Mouse (Mus musculus) stomach, postnatal 0 days (tissue): ENCODE data around the gene Omp. TPM values are rescaled to one million over a fixed set of nuclear protein-coding genes. Genes with fewer than 3 reads are reported as not detected.

Experiments
- ATAC-seq: fragments of 200-750 bp; cut with Nextera tagmentation; 2 replicates; pipeline ENCODE4 v1.8.0; 2017; ENCODE audit not compliant: low FRiP score, low TSS enrichment
- DNase-seq: peaks from one replicate; pipeline ENCODE4 v3.0.0-alpha.2; 2016; ENCODE audit warnings: low spot score
- H3K27ac ChIP-seq: fragments of 300-500 bp; sonication (generic); replicated peaks from 2 replicates; pipeline ENCODE4 v1.5.1; 2014; ENCODE audit warnings: mild to moderate bottlenecking, control low read depth
- H3K27me3 ChIP-seq: fragments of 300-500 bp; sonication (generic); 2 replicates; pipeline ENCODE4 v1.6.1; 2014; ENCODE audit warnings: low read length; ENCODE audit not compliant: control insufficient read depth, insufficient read depth
- H3K36me3 ChIP-seq: fragments of 300-500 bp; sonication (generic); 2 replicates; pipeline ENCODE4 v1.6.1; 2014; ENCODE audit warnings: low read length, mixed read lengths; ENCODE audit not compliant: control insufficient read depth, insufficient read depth
- H3K4me1 ChIP-seq: fragments of 300-500 bp; sonication (generic); replicated peaks from 2 replicates; pipeline ENCODE4 v1.6.1; 2014; ENCODE audit warnings: antibody characterized with exemption; ENCODE audit not compliant: control insufficient read depth, insufficient read depth
- H3K4me2 ChIP-seq: fragments of 300-500 bp; sonication (generic); replicated peaks from 2 replicates; pipeline ENCODE4 v1.6.1; 2014; ENCODE audit warnings: low read depth, mild to moderate bottlenecking, control low read depth, moderate library complexity
- H3K4me3 ChIP-seq: fragments of 300-500 bp; sonication (generic); 2 replicates; pipeline ENCODE4 v1.5.1; 2014; ENCODE audit warnings: low read depth, low read length, control low read depth
- H3K9ac ChIP-seq: fragments of 300-500 bp; sonication (generic); 2 replicates; pipeline ENCODE4 v1.6.1; 2014; ENCODE audit warnings: mild to moderate bottlenecking, low read length, control low read depth, mixed read lengths
- H3K9me3 ChIP-seq: fragments of 300-500 bp; sonication (generic); 2 replicates; pipeline ENCODE4 v1.6.1; 2016; ENCODE audit warnings: low read length; ENCODE audit not compliant: control insufficient read depth
- CTCF ChIP-seq: IDR thresholded peaks from 2 replicates; pipeline ENCODE4 v1.5.1; 2016; ENCODE audit warnings: antibody characterized with exemption, low read depth, mild to moderate bottlenecking, moderate library complexity
- EP300 ChIP-seq: optimal IDR thresholded peaks from 2 replicates; pipeline ENCODE3; 2016; ENCODE audit warnings: antibody characterized with exemption
- WGBS: fragments of 180-500 bp; shearing (Covaris S2); extraction: QIAGEN DNeasy Blood & Tissue Kit; methylation state at CpG from one replicate; pipeline ENCODE4 v1.1.7; 2014; 5-methylcytosine and 5-hydroxymethylcytosine counted together
- polyA plus RNA-seq: library from polyadenylated mRNA; unstranded; fragments of >200 nt; fragmentation: Nextera tagmentation; extraction: Ambion mirVana; gene quantifications from 2 replicates; pipeline ENCODE4 v1.2.1, GENCODE M21; 2015

The Omp gene
- polyA plus RNA-seq, 1 experiment from 2014 or later, result 0.65 TPM

DNA sequence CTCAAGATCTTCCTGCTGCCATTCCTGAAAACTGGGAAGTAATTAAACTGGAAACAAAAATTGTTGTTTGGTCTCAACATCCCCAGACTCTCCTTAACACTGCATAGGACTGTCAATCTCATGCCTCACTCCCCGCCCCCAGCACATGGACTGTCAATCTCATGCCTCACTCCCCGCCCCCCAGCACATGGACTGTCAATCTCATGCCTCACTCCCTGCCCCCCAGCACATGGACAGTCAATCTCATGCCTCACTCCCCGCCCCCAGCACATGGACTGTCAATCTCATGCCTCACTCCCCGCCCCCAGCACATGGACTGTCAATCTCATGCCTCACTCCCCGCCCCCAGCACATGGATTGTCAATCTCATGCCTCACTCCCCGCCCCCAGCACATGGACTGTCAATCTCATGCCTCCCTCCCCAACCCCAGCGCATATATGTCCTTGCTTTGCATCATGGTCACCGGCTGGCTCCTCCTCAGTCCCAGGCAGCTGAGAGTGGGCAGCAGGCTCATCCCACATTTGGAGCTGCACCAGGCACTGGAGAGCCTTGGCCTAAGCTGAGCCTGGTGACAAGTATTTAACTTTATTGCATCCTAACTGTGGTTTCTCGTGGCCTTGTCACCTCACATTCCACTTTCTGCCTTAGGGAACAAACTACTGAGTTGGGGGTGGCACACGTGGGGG is 3.6 kb upstream of the Omp start:
- 79% methylated on average over 10 of the region's 10 CpGs for WGBS
- no peak for ATAC-seq
- no peak overlapping the region for H3K4me3 ChIP-seq
- no peak for DNase-seq
- no peak for TF ChIP-seq CTCF
- no peak for TF ChIP-seq EP300
- no peak overlapping the region for H3K27ac ChIP-seq
- no peak overlapping the region for H3K9ac ChIP-seq
- H3K9me3 ChIP-seq, result no peaks in the 10 kb centered on the region
- H3K27me3 ChIP-seq, result no peaks in the 10 kb centered on the region
- H3K4me2 ChIP-seq, result no peak overlapping the region
- no peaks in the 10 kb centered on the region for H3K36me3 ChIP-seq
- no peaks in the 10 kb centered on the region for H3K4me1 ChIP-seq

- no peak overlapping the region for H3K27ac ChIP-seq
- H3K36me3 ChIP-seq, result no peaks in the 10 kb centered on the region
- 70% methylated on average over 8 of the region's 8 CpGs for WGBS
- ATAC-seq (no peak), DNase-seq (no peak)
- TF ChIP-seq CTCF (no peak), EP300 (no peak)
- no peaks in the 10 kb centered on the region for H3K4me1 ChIP-seq
- H3K9ac ChIP-seq, result no peak overlapping the region
- H3K27me3 ChIP-seq, result no peaks in the 10 kb centered on the region
- H3K4me3 ChIP-seq, result no peak overlapping the region
- H3K4me2 ChIP-seq, result no peak overlapping the region
- no peaks in the 10 kb centered on the region for H3K9me3 ChIP-seq
Observed at GRCm38 (mm10) chr7:98147766-98148165, 2.5 kb upstream of the Omp start.

GRCm38 (mm10) chr7:98146447-98146845 is 1.1 kb upstream of the Omp start:
- ATAC-seq (peak; percentile 35; the same call in 1 of the 2 replicates), DNase-seq (no peak)
- Histone ChIP-seq H3K4me2 (no peak overlapping the region), H3K4me3 (no peak overlapping the region), H3K36me3 (no peaks in the 10 kb centered on the region), H3K9ac (no peak overlapping the region), H3K27ac (no peak overlapping the region), H3K27me3 (no peaks in the 10 kb centered on the region), H3K9me3 (no peaks in the 10 kb centered on the region), H3K4me1 (no peaks in the 10 kb centered on the region)
- TF ChIP-seq EP300, result no peak
- no peak for TF ChIP-seq CTCF
- 58% methylated on average over 8 of the region's 8 CpGs for WGBS

DNA sequence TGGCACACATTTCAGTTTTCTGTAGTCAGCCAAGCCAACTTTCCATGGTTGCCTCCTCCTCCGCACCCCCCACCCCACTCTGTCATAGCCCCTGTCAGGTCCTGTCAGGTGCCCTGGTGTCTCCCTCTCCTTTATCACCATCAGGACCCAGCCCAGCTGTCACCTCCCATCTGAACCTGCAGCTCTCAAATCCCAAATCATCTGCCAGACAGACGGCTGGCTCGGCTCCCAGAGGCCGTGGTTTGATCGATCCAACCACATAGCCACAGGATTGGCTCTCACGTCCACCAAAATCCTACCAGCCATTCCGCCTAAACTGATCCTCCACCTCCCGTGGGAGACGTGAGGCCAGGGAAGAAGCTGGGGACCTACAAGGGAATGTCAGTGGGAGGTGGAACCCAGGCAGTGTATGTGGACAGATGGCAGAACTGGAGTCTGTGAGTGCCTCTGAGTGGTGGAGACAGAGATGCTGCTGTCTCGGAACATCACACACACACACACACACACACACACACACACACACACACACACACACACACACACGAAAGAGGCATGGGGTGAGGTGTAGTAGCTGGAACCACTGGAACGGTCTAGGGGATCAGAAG is 642 bp upstream of the Omp start:
- H3K27ac ChIP-seq, result no peak overlapping the region
- TF ChIP-seq CTCF, result no peak
- no peak for TF ChIP-seq EP300
- H3K4me2 ChIP-seq, result no peak overlapping the region
- H3K27me3 ChIP-seq, result no peaks in the 10 kb centered on the region
- DNase-seq, result no peak
- ATAC-seq, result no peak
- 81% methylated on average over 12 of the region's 12 CpGs for WGBS
- H3K9me3 ChIP-seq, result no peaks in the 10 kb centered on the region
- H3K9ac ChIP-seq, result no peak overlapping the region
- H3K4me3 ChIP-seq, result no peak overlapping the region
- no peaks in the 10 kb centered on the region for H3K4me1 ChIP-seq
- H3K36me3 ChIP-seq, result no peaks in the 10 kb centered on the region

- Histone ChIP-seq H3K9me3 (no peaks in the 10 kb centered on the region), H3K4me1 (peaks cover 3% of the 10 kb centered on the region; the same call in 1 of the 2 replicates), H3K4me2 (no peak overlapping the region), H3K27me3 (no peaks in the 10 kb centered on the region), H3K9ac (no peak overlapping the region), H3K27ac (no peak overlapping the region), H3K36me3 (no peaks in the 10 kb centered on the region), H3K4me3 (no peak overlapping the region)
- DNase-seq (no peak), ATAC-seq (no peak)
- no peak for TF ChIP-seq CTCF
- TF ChIP-seq EP300, result no peak
- WGBS, result 80% methylated on average over 3 of the region's 3 CpGs
Observed at GRCm38 (mm10) chr7:98142648-98143047, 2.7 kb downstream of the Omp start.

- 65% methylated on average over 8 of the region's 8 CpGs for WGBS
Observed at GRCm38 (mm10) chr7:98142247-98142646, 3.1 kb downstream of the Omp start.

More at GRCm38 (mm10) chr7:98142247-98142646, 3.1 kb downstream of the Omp start:
- TF ChIP-seq CTCF (no peak), EP300 (no peak)
- Histone ChIP-seq H3K9ac (no peak overlapping the region), H3K27me3 (no peaks in the 10 kb centered on the region), H3K4me3 (no peak overlapping the region), H3K4me1 (peaks cover 3% of the 10 kb centered on the region; the same call in 1 of the 2 replicates), H3K4me2 (no peak overlapping the region), H3K27ac (no peak overlapping the region), H3K9me3 (no peaks in the 10 kb centered on the region), H3K36me3 (no peaks in the 10 kb centered on the region)
- DNase-seq, result no peak
- ATAC-seq, result no peak
